Mouse (Mus musculus) liver, embryonic 11.5 days (tissue): ENCODE results near the gene Trim26. TPM values are rescaled to one million over a fixed set of nuclear protein-coding genes. Genes with fewer than 3 reads are reported as not detected.
"Not testable (repeated sequence)": the region's sequence is repeated elsewhere in the genome, so short reads cannot be mapped to it uniquely, and the experiment has no call there.

Experiments used
- ATAC-seq: fragments of 200-750 bp; cut with Nextera tagmentation; replicated peaks from 2 replicates; pipeline ENCODE4 v1.8.0; 2017; ENCODE audit warnings: moderate number of reproducible peaks, mild to moderate bottlenecking, moderate TSS enrichment, moderate library complexity; ENCODE audit not compliant: low FRiP score
- DNase-seq: peaks from one replicate; pipeline ENCODE4 v3.0.0-alpha.2; 2017; ENCODE audit warnings: low spot score
- H3K27ac ChIP-seq: fragments of 300-500 bp; sonication (generic); 2 replicates; pipeline ENCODE4 v1.5.1; 2014; ENCODE audit warnings: mild to moderate bottlenecking, low read depth, low read length, control low read depth
- H3K27me3 ChIP-seq: fragments of 300-500 bp; sonication (generic); replicated peaks from 2 replicates; pipeline ENCODE4 v1.6.1; 2014; ENCODE audit warnings: low read length, mixed read lengths; ENCODE audit not compliant: control insufficient read depth, insufficient read depth
- H3K36me3 ChIP-seq: fragments of 300-500 bp; sonication (generic); 2 replicates; pipeline ENCODE4 v1.6.1; 2014; ENCODE audit warnings: mild to moderate bottlenecking, low read length, moderate library complexity, mixed read lengths; ENCODE audit not compliant: control insufficient read depth, insufficient read depth
- H3K4me1 ChIP-seq: fragments of 300-500 bp; sonication (generic); replicated peaks from 2 replicates; pipeline ENCODE4 v1.6.1; 2014; ENCODE audit warnings: low read length, mixed read lengths; ENCODE audit not compliant: control insufficient read depth, insufficient read depth
- H3K4me2 ChIP-seq: fragments of 300-500 bp; sonication (generic); 2 replicates; pipeline ENCODE4 v1.6.1; 2014; ENCODE audit warnings: mild to moderate bottlenecking, control low read depth, moderate library complexity
- H3K4me3 ChIP-seq: fragments of 300-500 bp; sonication (generic); 2 replicates; pipeline ENCODE4 v1.5.1; 2014; ENCODE audit warnings: low read depth, low read length, control low read depth
- H3K9ac ChIP-seq: fragments of 300-500 bp; sonication (generic); 2 replicates; pipeline ENCODE4 v1.6.1; 2014; ENCODE audit warnings: low read depth, low read length, control low read depth
- H3K9me3 ChIP-seq: fragments of 300-500 bp; sonication (generic); 2 replicates; pipeline ENCODE4 v1.6.1; 2016; ENCODE audit warnings: low read length, inconsistent platforms, mixed read lengths; ENCODE audit not compliant: control insufficient read depth
- WGBS: fragments of 180-500 bp; shearing (Covaris S2); extraction: QIAGEN DNeasy Blood & Tissue Kit; methylation state at CpG from one replicate; pipeline ENCODE4 v1.1.7; 2014; 5-methylcytosine and 5-hydroxymethylcytosine counted together
- polyA plus RNA-seq: library from polyadenylated mRNA; unstranded; fragments of >200 nt; fragmentation: Nextera tagmentation; extraction: Ambion mirVana; gene quantifications from 2 replicates; pipeline ENCODE4 v1.2.1, GENCODE M21; 2014

The Trim26 gene
- polyA plus RNA-seq = 16.6 and 20.7 TPM in 2 replicates

- H3K4me3 ChIP-seq = peak within 1 kb of the TSS; percentile 66
- H3K9me3 ChIP-seq = no peaks in the 10 kb centered on the region
- no peaks in the 10 kb centered on the region for H3K36me3 ChIP-seq
- ATAC-seq (peak; percentile 96), DNase-seq (peak; percentile 92)
- under 1% methylated on average over 58 of the region's 58 CpGs for WGBS
- peak within 1 kb of the TSS; percentile 75 for H3K27ac ChIP-seq
- no peaks in the 10 kb centered on the region; the same call in 1 of the 2 replicates for H3K4me1 ChIP-seq
- H3K4me2 ChIP-seq = peak within 1 kb of the TSS; percentile 87
- peak within 1 kb of the TSS; percentile 59 for H3K9ac ChIP-seq
- H3K27me3 ChIP-seq = no peaks in the 10 kb centered on the region
Observed at GRCm38 (mm10) chr17:36836874-36837647, at the start of gene Trim26. Gene Trim26 (plus strand): TSS chr17:36837134.

GRCm38 (mm10) chr17:36788351-36788750, 48.6 kb upstream of the Trim26 start:
- H3K27ac ChIP-seq = no peak overlapping the region
- no peak overlapping the region for H3K9ac ChIP-seq
- no peaks in the 10 kb centered on the region for H3K9me3 ChIP-seq
- no peak overlapping the region for H3K4me2 ChIP-seq
- ATAC-seq = no peak
- no peaks in the 10 kb centered on the region for H3K4me1 ChIP-seq
- H3K36me3 ChIP-seq = no peaks in the 10 kb centered on the region
- H3K27me3 ChIP-seq = no peaks in the 10 kb centered on the region
- WGBS = 87% methylated on average over 2 of the region's 2 CpGs
- DNase-seq = no peak
- no peak overlapping the region for H3K4me3 ChIP-seq

- not testable (repeated sequence) for DNase-seq, H3K27ac ChIP-seq, H3K36me3 ChIP-seq, H3K4me1 ChIP-seq, H3K27me3 ChIP-seq, ATAC-seq, H3K9me3 ChIP-seq, H3K9ac ChIP-seq, H3K4me3 ChIP-seq, H3K4me2 ChIP-seq
Observed at GRCm38 (mm10) chr17:36788801-36789200, 48.1 kb upstream of the Trim26 start.

- no peak overlapping the region for H3K27ac ChIP-seq
- H3K27me3 ChIP-seq = no peaks in the 10 kb centered on the region
- ATAC-seq (no peak), DNase-seq (no peak)
- no peak overlapping the region for H3K9ac ChIP-seq
- 71% methylated on average over 10 of the region's 10 CpGs for WGBS
- no peak overlapping the region for H3K4me2 ChIP-seq
- H3K36me3 ChIP-seq = no peaks in the 10 kb centered on the region
- no peaks in the 10 kb centered on the region for H3K9me3 ChIP-seq
- no peaks in the 10 kb centered on the region for H3K4me1 ChIP-seq
- H3K4me3 ChIP-seq = no peak overlapping the region
Observed at GRCm38 (mm10) chr17:36799493-36799892, 37.4 kb upstream of the Trim26 start.

- ATAC-seq, H3K4me1 ChIP-seq, H3K36me3 ChIP-seq, DNase-seq, H3K9ac ChIP-seq, H3K4me2 ChIP-seq, H3K9me3 ChIP-seq, H3K27me3 ChIP-seq, H3K27ac ChIP-seq, H3K4me3 ChIP-seq: not testable (repeated sequence)
- 45% methylated on average over 4 of the region's 4 CpGs for WGBS
Observed at GRCm38 (mm10) chr17:36799921-36800462, 36.9 kb upstream of the Trim26 start.

GRCm38 (mm10) chr17:36811871-36812270, 25.1 kb upstream of the Trim26 start, which contains the start of gene H2-M10.6:
Gene H2-M10.6 (plus strand): TSS chr17:36812171.
- no peaks in the 10 kb centered on the region for H3K27me3 ChIP-seq
- DNase-seq (no peak), ATAC-seq (no peak)
- no peaks in the 10 kb centered on the region for H3K4me1 ChIP-seq
- H3K9ac ChIP-seq = no peak within 1 kb of the TSS
- no peak within 1 kb of the TSS for H3K4me2 ChIP-seq
- H3K4me3 ChIP-seq = no peak within 1 kb of the TSS
- no peak within 1 kb of the TSS for H3K27ac ChIP-seq
- no peaks in the 10 kb centered on the region for H3K9me3 ChIP-seq
- no peaks in the 10 kb centered on the region for H3K36me3 ChIP-seq

- H3K9ac ChIP-seq = no peak overlapping the region
- ATAC-seq = peak; percentile 49; the same call in 1 of the 2 replicates
- no peak overlapping the region for H3K27ac ChIP-seq
- H3K9me3 ChIP-seq = no peaks in the 10 kb centered on the region
- H3K36me3 ChIP-seq = no peaks in the 10 kb centered on the region
- peaks cover 3% of the 10 kb centered on the region; the same call in 1 of the 2 replicates for H3K27me3 ChIP-seq
- H3K4me2 ChIP-seq = no peak overlapping the region
- no peak overlapping the region for H3K4me3 ChIP-seq
- H3K4me1 ChIP-seq = no peaks in the 10 kb centered on the region
- DNase-seq = no peak
Observed at GRCm38 (mm10) chr17:36824005-36824404, 12.9 kb upstream of the Trim26 start.

- Histone ChIP-seq H3K4me1 (no peaks in the 10 kb centered on the region), H3K4me3 (no peak overlapping the region), H3K9me3 (no peaks in the 10 kb centered on the region), H3K4me2 (no peak overlapping the region), H3K27me3 (peaks cover 3% of the 10 kb centered on the region; the same call in 1 of the 2 replicates), H3K9ac (no peak overlapping the region), H3K27ac (no peak overlapping the region), H3K36me3 (no peaks in the 10 kb centered on the region)
- DNase-seq (no peak), ATAC-seq (no peak; the same call in 1 of the 2 replicates)
- 22% methylated on average over 4 of the region's 4 CpGs for WGBS
Observed at GRCm38 (mm10) chr17:36825525-36825924, 11.4 kb upstream of the Trim26 start.

- not testable (repeated sequence) for H3K36me3 ChIP-seq, H3K4me3 ChIP-seq, H3K27ac ChIP-seq, DNase-seq, H3K4me1 ChIP-seq, H3K4me2 ChIP-seq, H3K9me3 ChIP-seq, H3K9ac ChIP-seq, H3K27me3 ChIP-seq
- peak; percentile 17; the same call in 1 of the 2 replicates for ATAC-seq
- WGBS = 15% methylated on average over 5 of the region's 5 CpGs
Observed at GRCm38 (mm10) chr17:36826002-36826401, 10.9 kb upstream of the Trim26 start.
